Mouse (Mus musculus): ENCODE data around the gene Lysmd1. TPM values are rescaled to one million over a fixed set of nuclear protein-coding genes. Genes with fewer than 3 reads are reported as not detected.

The Lysmd1 gene
- polyA plus RNA-seq, 1 experiment from 2014 or later, result 19.4 TPM

- H3K4me3 ChIP-seq, result no peak overlapping the region
- 84% methylated on average over 5 of the region's 5 CpGs for WGBS
- peaks cover 6% of the 10 kb centered on the region for H3K36me3 ChIP-seq
- H3K4me2 ChIP-seq (replicated peaks), result no peak overlapping the region
- no peak overlapping the region for H3K9ac ChIP-seq
- H3K27ac ChIP-seq, result no peak overlapping the region
- no peak for ATAC-seq (ENCODE audit: insufficient number of reproducible peaks, insufficient read depth, low FRiP score, low TSS enrichment)
- peaks cover 2% of the 10 kb centered on the region for H3K27me3 ChIP-seq
- H3K9me3 ChIP-seq, result no peaks in the 10 kb centered on the region
- peaks cover 3% of the 10 kb centered on the region; the same call in 1 of the 2 replicates for H3K4me1 ChIP-seq
These were observed 45.1 kb downstream of the Lysmd1 start for GRCm38 (mm10) chr3:95178948-95179347.

DNA sequence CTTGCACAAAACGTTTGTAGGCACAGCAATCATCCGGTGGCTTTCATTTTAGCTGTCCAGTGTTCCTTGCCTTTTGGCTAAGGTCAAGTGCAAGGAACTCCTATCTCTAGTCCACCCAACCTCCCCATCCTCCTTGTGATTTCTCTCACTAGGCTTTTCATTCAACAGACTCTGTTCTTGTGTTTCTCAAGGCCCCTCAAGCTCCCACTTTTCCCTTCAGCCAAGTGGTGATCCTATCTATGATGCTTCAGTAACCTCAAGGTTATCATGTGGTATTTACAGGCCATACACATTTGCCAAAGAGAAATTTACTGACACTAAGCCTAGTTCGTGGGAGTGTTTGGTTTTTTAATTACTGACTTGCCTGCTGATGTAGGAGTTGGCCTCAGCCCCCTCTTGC is 46.0 kb downstream of the Lysmd1 start:
- ATAC-seq (ENCODE audit: insufficient number of reproducible peaks, insufficient read depth, low FRiP score, low TSS enrichment), result no peak
- WGBS, result 74% methylated on average over 3 of the region's 3 CpGs
- H3K36me3 ChIP-seq, result peaks cover 14% of the 10 kb centered on the region
- no peak overlapping the region for H3K4me3 ChIP-seq
- no peak overlapping the region for H3K4me2 ChIP-seq (replicated peaks)
- no peaks in the 10 kb centered on the region for H3K9me3 ChIP-seq
- H3K27me3 ChIP-seq, result no peaks in the 10 kb centered on the region
- H3K27ac ChIP-seq, result no peak overlapping the region
- no peak overlapping the region for H3K9ac ChIP-seq
- H3K4me1 ChIP-seq, result no peaks in the 10 kb centered on the region

DNA sequence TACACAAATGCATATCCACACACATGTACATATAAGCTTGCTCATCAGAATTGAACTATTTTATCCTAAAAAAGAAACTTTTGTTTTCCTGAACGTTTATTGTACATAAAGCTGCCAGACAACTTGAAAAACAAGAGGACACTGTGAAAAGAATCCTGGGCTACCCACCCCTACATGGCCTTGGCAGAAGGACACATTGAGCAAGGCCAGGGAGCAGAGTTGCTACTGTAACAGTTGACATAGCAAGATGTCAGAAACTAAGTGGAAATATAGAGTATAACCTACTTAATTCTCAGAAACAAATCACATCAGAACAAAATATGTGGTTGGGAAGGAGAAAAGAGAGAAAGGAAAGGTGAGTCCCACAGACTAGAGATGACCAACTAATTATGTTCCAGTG is 48.0 kb downstream of the Lysmd1 start:
- Histone ChIP-seq H3K36me3 (peaks cover 29% of the 10 kb centered on the region), H3K27me3 (no peaks in the 10 kb centered on the region), H3K4me1 (no peaks in the 10 kb centered on the region), H3K4me2 (replicated peaks) (no peak overlapping the region), H3K9ac (no peak overlapping the region), H3K9me3 (no peaks in the 10 kb centered on the region), H3K27ac (no peak overlapping the region), H3K4me3 (no peak overlapping the region)
- ATAC-seq (ENCODE audit: insufficient number of reproducible peaks, insufficient read depth, low FRiP score, low TSS enrichment), result no peak
- 66% methylated on average over 1 of the region's 1 CpGs for WGBS

DNA sequence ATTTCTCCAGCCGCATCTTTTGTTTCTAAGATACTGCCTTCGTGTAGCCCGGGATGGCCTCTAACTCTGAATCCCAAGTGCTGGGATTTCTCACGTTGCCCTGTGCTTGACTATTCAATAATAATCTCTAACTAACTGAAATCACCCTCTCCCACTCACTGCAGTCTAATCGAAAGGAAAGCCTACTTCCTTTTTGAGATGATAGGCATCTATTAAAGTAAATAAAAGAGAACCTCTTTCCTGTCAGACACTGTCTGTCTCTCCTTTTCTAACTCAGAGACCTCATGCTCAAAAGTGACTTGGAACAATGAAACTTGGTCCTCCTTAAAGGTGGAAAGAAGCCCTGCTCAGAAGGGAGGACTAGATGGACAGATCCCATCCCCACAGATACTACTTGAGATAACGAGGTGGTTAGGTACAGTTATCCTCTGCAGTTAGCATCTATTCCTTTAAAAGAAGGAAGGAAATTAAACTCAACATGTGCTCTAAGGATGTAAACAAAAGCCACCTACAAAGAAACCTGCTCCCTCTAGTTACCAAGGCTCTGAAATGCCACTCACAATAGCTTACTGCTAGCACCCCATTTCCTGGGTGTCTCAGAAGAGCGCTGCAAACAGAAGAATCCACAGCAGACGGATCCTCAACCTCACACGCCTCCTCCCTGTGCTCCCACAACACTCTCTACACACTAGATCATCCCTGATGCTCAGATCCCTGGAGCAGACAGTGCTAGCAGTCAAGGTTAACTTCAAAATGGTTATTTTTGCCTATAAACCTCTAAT is 51.1 kb downstream of the Lysmd1 start:
- no peak for ATAC-seq (ENCODE audit: insufficient number of reproducible peaks, insufficient read depth, low FRiP score, low TSS enrichment)
- H3K9me3 ChIP-seq, result no peaks in the 10 kb centered on the region
- H3K4me3 ChIP-seq, result no peak overlapping the region
- no peaks in the 10 kb centered on the region for H3K4me1 ChIP-seq
- H3K36me3 ChIP-seq, result peaks cover 60% of the 10 kb centered on the region
- 93% methylated on average over 9 of the region's 9 CpGs for WGBS
- H3K27ac ChIP-seq, result no peak overlapping the region
- H3K9ac ChIP-seq, result no peak overlapping the region
- no peaks in the 10 kb centered on the region for H3K27me3 ChIP-seq
- no peak overlapping the region for H3K4me2 ChIP-seq (replicated peaks)

- Histone ChIP-seq H3K27me3 (no peaks in the 10 kb centered on the region), H3K9me3 (no peaks in the 10 kb centered on the region), H3K4me1 (no peaks in the 10 kb centered on the region), H3K4me2 (replicated peaks) (no peak overlapping the region), H3K27ac (no peak overlapping the region), H3K4me3 (no peak overlapping the region), H3K36me3 (peaks cover 65% of the 10 kb centered on the region), H3K9ac (no peak overlapping the region)
- no peak for ATAC-seq (ENCODE audit: insufficient number of reproducible peaks, insufficient read depth, low FRiP score, low TSS enrichment)
- 93% methylated on average over 2 of the region's 2 CpGs for WGBS
These were observed 52.2 kb downstream of the Lysmd1 start for GRCm38 (mm10) chr3:95186100-95186499.

DNA sequence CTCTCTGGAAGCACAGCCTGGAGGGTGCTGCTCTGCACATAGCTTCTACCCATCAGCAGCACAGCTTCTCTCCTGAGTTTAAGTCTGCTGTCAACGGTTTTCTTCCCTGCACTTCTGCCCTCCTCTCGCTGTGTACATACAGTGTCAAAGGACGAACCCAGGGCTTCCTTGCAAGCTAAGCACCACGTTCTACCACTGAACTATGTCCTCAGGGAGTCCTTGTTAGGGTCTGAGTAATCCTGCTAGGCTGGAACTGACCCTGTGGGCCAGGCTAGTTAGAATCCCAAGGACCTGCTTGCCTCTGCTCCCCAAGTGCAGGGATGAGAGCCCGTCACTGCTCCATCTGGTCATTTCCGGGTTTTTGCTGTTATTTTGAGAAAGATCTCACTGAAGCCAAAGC is 53.0 kb downstream of the Lysmd1 start:
- WGBS, result 91% methylated on average over 6 of the region's 6 CpGs
- ATAC-seq (ENCODE audit: insufficient number of reproducible peaks, insufficient read depth, low FRiP score, low TSS enrichment), result no peak

More for the DNA sequence above, 53.0 kb downstream of the Lysmd1 start:
- Histone ChIP-seq H3K27me3 (no peaks in the 10 kb centered on the region), H3K9ac (no peak overlapping the region), H3K4me3 (no peak overlapping the region), H3K36me3 (peaks cover 67% of the 10 kb centered on the region), H3K27ac (no peak overlapping the region), H3K9me3 (no peaks in the 10 kb centered on the region), H3K4me2 (replicated peaks) (no peak overlapping the region), H3K4me1 (no peaks in the 10 kb centered on the region)

Small RNA genes within 50 kb of the gene (microRNA-seq; reads per million reads assigned to microRNA genes)
- gene Mir8099-1, result not detected

Other genes starting within 250 kb of the Lysmd1 start
- 313 and 349 TPM in 2 replicates for gene Psmb4, start 247.1 kb upstream of the Lysmd1 start, polyA plus RNA-seq (2016; fragmentation: Nextera tagmentation; extraction: Ambion mirVana)
- 18.7 and 18.8 TPM in 2 replicates for gene Selenbp1, start 201.0 kb upstream of the Lysmd1 start, polyA plus RNA-seq (2016; fragmentation: Nextera tagmentation; extraction: Ambion mirVana)
- 12.0 and 13.3 TPM in 2 replicates for gene Rfx5, start 180.0 kb upstream of the Lysmd1 start, polyA plus RNA-seq (2016; fragmentation: Nextera tagmentation; extraction: Ambion mirVana)
- 25.6 and 26.1 TPM in 2 replicates for gene Pi4kb, start 159.4 kb upstream of the Lysmd1 start, polyA plus RNA-seq (2016; fragmentation: Nextera tagmentation; extraction: Ambion mirVana)
- gene Zfp687, start 118.6 kb upstream of the Lysmd1 start, polyA plus RNA-seq (2016; fragmentation: Nextera tagmentation; extraction: Ambion mirVana), result 28.7 and 31.3 TPM in 2 replicates
- 295 TPM in 2 replicates for gene Psmd4, start 91.5 kb upstream of the Lysmd1 start, polyA plus RNA-seq (2016; fragmentation: Nextera tagmentation; extraction: Ambion mirVana)
- 24.4 and 24.9 TPM in 2 replicates for gene Pip5k1a, start 27.2 kb upstream of the Lysmd1 start, polyA plus RNA-seq (2016; fragmentation: Nextera tagmentation; extraction: Ambion mirVana)
- 221 and 227 TPM in 2 replicates for gene Vps72, start 23.1 kb upstream of the Lysmd1 start, polyA plus RNA-seq (2016; fragmentation: Nextera tagmentation; extraction: Ambion mirVana)
- 0.57 and 1.0 TPM in 2 replicates for gene Tmod4, start 9.6 kb upstream of the Lysmd1 start, polyA plus RNA-seq (2016; fragmentation: Nextera tagmentation; extraction: Ambion mirVana)
- gene Scnm1, start 77 bp upstream of the Lysmd1 start, polyA plus RNA-seq (2016; fragmentation: Nextera tagmentation; extraction: Ambion mirVana), result 73.4 and 75.0 TPM in 2 replicates
- 2.0 and 2.3 TPM in 2 replicates for gene Tnfaip8l2, start 8.3 kb downstream of the Lysmd1 start, polyA plus RNA-seq (2016; fragmentation: Nextera tagmentation; extraction: Ambion mirVana)
- 24.2 and 26.4 TPM in 2 replicates for gene Sema6c, start 26.4 kb downstream of the Lysmd1 start, polyA plus RNA-seq (2016; fragmentation: Nextera tagmentation; extraction: Ambion mirVana)
- 14.7 and 15.3 TPM in 2 replicates for gene Gabpb2, start 83.8 kb downstream of the Lysmd1 start, polyA plus RNA-seq (2016; fragmentation: Nextera tagmentation; extraction: Ambion mirVana)
- gene Cdc42se1, start 94.6 kb downstream of the Lysmd1 start, polyA plus RNA-seq (2016; fragmentation: Nextera tagmentation; extraction: Ambion mirVana), result 82.3 and 86.8 TPM in 2 replicates
- 24.9 and 32.9 TPM in 2 replicates for gene Mllt11, start 98.1 kb downstream of the Lysmd1 start, polyA plus RNA-seq (2016; fragmentation: Nextera tagmentation; extraction: Ambion mirVana)
- 0.49 and 0.70 TPM in 2 replicates for gene Gm128, start 107.5 kb downstream of the Lysmd1 start, polyA plus RNA-seq (2016; fragmentation: Nextera tagmentation; extraction: Ambion mirVana)
- 1.8 and 2.5 TPM in 2 replicates for gene Bnipl, start 117.1 kb downstream of the Lysmd1 start, polyA plus RNA-seq (2016; fragmentation: Nextera tagmentation; extraction: Ambion mirVana)
- 43.3 TPM in 2 replicates for gene Mindy1, start 147.3 kb downstream of the Lysmd1 start, polyA plus RNA-seq (2016; fragmentation: Nextera tagmentation; extraction: Ambion mirVana)
- gene Prune1, start 148.0 kb downstream of the Lysmd1 start, polyA plus RNA-seq (2016; fragmentation: Nextera tagmentation; extraction: Ambion mirVana), result 25.7 and 26.4 TPM in 2 replicates
- 1.3 and 1.6 TPM in 2 replicates for gene Anxa9, start 173.1 kb downstream of the Lysmd1 start, polyA plus RNA-seq (2016; fragmentation: Nextera tagmentation; extraction: Ambion mirVana)
- 155 and 156 TPM in 2 replicates for gene Cers2, start 180.7 kb downstream of the Lysmd1 start, polyA plus RNA-seq (2016; fragmentation: Nextera tagmentation; extraction: Ambion mirVana)
- 61.8 and 63.6 TPM in 2 replicates for gene Setdb1, start 223.1 kb downstream of the Lysmd1 start, polyA plus RNA-seq (2016; fragmentation: Nextera tagmentation; extraction: Ambion mirVana)

All from embryonic facial prominence, embryonic 12.5 days (tissue).